Mouse (Mus musculus) embryonic facial prominence, embryonic 12.5 days (tissue): ENCODE data around the gene Tek. TPM values are rescaled to one million over a fixed set of nuclear protein-coding genes. Genes with fewer than 3 reads are reported as not detected.
"Not testable (repeated sequence)": the region's sequence is repeated elsewhere in the genome, so short reads cannot be mapped to it uniquely, and the experiment has no call there.

Source experiments
- ATAC-seq: fragments of 200-750 bp; cut with Nextera tagmentation; 2 replicates; pipeline ENCODE4 v1.8.0; 2017; ENCODE audit not compliant: insufficient number of reproducible peaks, insufficient read depth, low FRiP score, low TSS enrichment
- H3K27ac ChIP-seq: fragments of 300-500 bp; sonication (generic); 2 replicates; pipeline ENCODE4 v1.5.1; 2016; ENCODE audit warnings: mild to moderate bottlenecking
- H3K27me3 ChIP-seq: fragments of 300-500 bp; sonication (generic); 2 replicates; pipeline ENCODE4 v1.6.1; 2016; ENCODE audit warnings: mild to moderate bottlenecking, moderate library complexity
- H3K36me3 ChIP-seq: fragments of 300-500 bp; sonication (generic); 2 replicates; pipeline ENCODE4 v1.6.1; 2016; ENCODE audit warnings: mild to moderate bottlenecking
- H3K4me1 ChIP-seq: fragments of 300-500 bp; sonication (generic); 2 replicates; pipeline ENCODE4 v1.6.1; 2016
- H3K4me2 ChIP-seq: fragments of 300-500 bp; sonication (generic); replicated peaks from 2 replicates; pipeline ENCODE4 v1.6.1; 2016; ENCODE audit warnings: mild to moderate bottlenecking, moderate library complexity
- H3K4me3 ChIP-seq: fragments of 300-500 bp; sonication (generic); 2 replicates; pipeline ENCODE4 v1.5.1; 2016; ENCODE audit warnings: mild to moderate bottlenecking
- H3K9ac ChIP-seq: fragments of 300-500 bp; sonication (generic); 2 replicates; pipeline ENCODE4 v1.6.1; 2016; ENCODE audit warnings: mild to moderate bottlenecking, moderate library complexity
- H3K9me3 ChIP-seq: fragments of 300-500 bp; sonication (generic); 2 replicates; pipeline ENCODE4 v1.6.1; 2016; ENCODE audit warnings: mild to moderate bottlenecking, moderate library complexity
- WGBS: fragments of 180-500 bp; shearing (Covaris S2); methylation state at CpG from one replicate; pipeline ENCODE4 v1.1.7; 2016; 5-methylcytosine and 5-hydroxymethylcytosine counted together
- polyA plus RNA-seq: library from polyadenylated mRNA; unstranded; fragments of >200 nt; fragmentation: Nextera tagmentation; extraction: Ambion mirVana; gene quantifications from 2 replicates; pipeline ENCODE4 v1.2.1, GENCODE M21; 2016

Gene Tek
- polyA plus RNA-seq, result 9.8 and 10.8 TPM in 2 replicates

DNA sequence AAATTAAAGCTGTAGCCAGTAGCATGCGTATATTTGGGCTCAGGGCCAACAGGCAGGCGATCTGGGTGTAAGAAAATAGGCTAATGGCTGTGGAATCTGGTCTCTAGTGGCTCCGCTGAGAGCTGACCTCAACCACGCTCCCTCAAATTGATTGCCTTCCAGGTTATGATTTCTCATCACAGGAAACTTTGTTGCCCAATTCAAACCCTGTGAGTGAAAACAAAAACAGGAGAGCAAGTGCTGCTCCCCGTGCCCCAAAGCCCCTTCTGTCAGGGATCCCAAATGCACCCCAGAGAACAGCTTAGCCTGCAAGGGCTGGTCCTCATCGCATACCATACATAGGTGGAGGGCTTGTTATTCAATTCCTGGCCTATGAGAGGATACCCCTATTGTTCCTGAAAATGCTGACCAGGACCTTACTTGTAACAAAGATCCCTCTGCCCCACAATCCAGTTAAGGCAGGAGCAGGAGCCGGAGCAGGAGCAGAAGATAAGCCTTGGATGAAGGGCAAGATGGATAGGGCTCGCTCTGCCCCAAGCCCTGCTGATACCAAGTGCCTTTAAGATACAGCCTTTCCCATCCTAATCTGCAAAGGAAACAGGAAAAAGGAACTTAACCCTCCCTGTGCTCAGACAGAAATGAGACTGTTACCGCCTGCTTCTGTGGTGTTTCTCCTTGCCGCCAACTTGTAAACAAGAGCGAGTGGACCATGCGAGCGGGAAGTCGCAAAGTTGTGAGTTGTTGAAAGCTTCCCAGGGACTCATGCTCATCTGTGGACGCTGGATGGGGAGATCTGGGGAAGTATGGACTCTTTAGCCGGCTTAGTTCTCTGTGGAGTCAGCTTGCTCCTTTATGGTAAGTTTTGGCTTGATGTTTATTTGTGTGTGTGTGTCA, at the start of gene Tek:
Gene Tek, plus strand, starts transcription at position 452 of the 894 bp plus-strand sequence.
- Histone ChIP-seq H3K36me3 (no peaks in the 10 kb centered on the region), H3K27ac (no peak within 1 kb of the TSS), H3K4me1 (peaks cover 6% of the 10 kb centered on the region), H3K27me3 (no peaks in the 10 kb centered on the region), H3K4me2 (no peak within 1 kb of the TSS), H3K4me3 (no peak within 1 kb of the TSS), H3K9me3 (no peaks in the 10 kb centered on the region), H3K9ac (no peak within 1 kb of the TSS)
- ATAC-seq, result no peak
- 62% methylated on average over 16 of the region's 16 CpGs for WGBS

DNA sequence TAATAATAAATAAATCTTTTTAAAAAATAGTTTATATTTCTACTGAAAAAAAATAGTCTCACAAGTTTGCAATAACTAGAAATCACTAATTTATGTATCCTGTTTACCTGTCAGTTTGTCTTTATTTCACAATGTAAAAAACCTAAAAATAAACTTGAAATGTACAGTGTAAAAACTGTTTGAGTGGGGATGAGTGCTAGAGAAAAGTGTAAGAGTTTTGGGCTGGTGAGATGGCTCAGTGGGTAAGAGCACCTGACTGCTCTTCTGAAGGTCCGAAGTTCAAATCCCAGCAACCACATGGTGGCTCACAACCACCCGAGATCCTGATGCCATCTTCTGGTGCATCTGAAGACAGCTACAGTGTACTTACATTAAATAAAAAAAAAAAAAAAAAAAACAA, 49.3 kb upstream of the Tek start:
- not testable (repeated sequence) for H3K4me1 ChIP-seq, H3K27ac ChIP-seq, H3K9ac ChIP-seq, H3K27me3 ChIP-seq, H3K9me3 ChIP-seq, ATAC-seq, H3K4me2 ChIP-seq, H3K4me3 ChIP-seq
- peaks cover 14% of the 10 kb centered on the region for H3K36me3 ChIP-seq
- 93% methylated on average over 2 of the region's 2 CpGs for WGBS

DNA sequence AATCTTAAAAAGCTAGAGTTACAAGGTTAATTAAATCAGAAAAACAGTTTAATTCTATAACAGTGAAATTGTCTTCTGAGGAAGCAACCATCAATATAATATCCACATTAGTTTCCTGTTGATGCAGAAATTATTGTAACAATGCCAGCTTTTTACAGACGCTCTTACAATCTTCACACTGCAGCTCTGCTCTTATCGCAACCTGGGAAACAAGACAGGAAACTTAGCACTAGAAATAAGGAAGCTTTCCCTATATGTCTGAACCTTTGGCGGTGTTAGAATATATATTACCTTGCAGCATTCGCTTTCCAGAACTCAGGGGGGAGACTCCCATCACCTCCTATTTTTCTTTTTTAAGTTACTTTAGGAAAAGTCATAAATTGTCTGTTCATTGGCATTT, 48.0 kb upstream of the Tek start:
- no peak for ATAC-seq
- H3K4me1 ChIP-seq, result no peaks in the 10 kb centered on the region
- no peak overlapping the region for H3K9ac ChIP-seq
- peaks cover 16% of the 10 kb centered on the region for H3K36me3 ChIP-seq
- H3K27ac ChIP-seq, result no peak overlapping the region
- H3K4me3 ChIP-seq, result no peak overlapping the region
- no peaks in the 10 kb centered on the region for H3K27me3 ChIP-seq
- H3K4me2 ChIP-seq, result no peak overlapping the region
- no peaks in the 10 kb centered on the region for H3K9me3 ChIP-seq
- WGBS, result 86% methylated on average over 4 of the region's 4 CpGs

DNA sequence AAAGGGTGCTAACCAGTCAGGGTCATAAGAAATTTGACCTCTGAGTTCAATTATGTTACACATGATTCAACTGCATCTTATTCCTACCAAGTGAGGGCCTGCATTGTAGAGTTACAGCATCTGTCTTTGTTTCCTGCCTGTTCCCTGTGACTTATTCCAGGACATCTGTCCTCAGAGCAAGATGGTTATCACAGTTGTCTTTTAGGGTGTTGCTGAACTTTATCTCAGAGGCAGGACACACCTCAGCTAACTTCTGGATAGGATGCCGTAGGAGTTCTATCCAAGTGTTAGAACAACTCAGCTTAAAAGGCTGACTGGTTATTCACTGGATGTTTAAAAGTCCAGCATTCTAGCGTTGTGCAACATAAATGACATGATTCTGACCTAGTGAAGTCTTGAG, 46.9 kb upstream of the Tek start:
- Histone ChIP-seq H3K27me3 (no peaks in the 10 kb centered on the region), H3K4me2 (no peak overlapping the region), H3K36me3 (peaks cover 16% of the 10 kb centered on the region), H3K4me3 (no peak overlapping the region), H3K27ac (no peak overlapping the region), H3K4me1 (no peaks in the 10 kb centered on the region), H3K9me3 (no peaks in the 10 kb centered on the region), H3K9ac (no peak overlapping the region)
- 84% methylated on average over 2 of the region's 2 CpGs for WGBS
- no peak for ATAC-seq

DNA sequence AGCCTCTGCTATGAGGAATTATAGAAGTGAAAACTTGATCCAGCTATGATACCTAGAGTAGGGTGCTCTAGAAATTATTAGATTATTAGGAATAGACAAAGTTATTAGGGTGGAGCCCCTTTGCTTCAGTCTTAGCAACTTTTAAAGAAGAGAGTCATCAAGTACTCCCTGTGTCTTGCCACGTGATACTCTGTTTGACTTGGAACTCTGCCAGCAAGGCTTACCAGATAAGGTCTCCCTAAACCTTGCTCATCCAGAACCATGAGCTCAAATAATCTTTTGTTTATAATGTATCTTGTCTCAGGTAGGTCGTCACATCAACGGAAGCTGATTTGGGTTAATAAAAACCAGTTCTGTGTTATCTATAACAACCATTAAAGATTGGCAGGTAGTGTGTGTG, 42.7 kb upstream of the Tek start:
- H3K9me3 ChIP-seq, result no peaks in the 10 kb centered on the region
- H3K4me3 ChIP-seq, result no peak overlapping the region
- H3K27ac ChIP-seq, result no peak overlapping the region
- WGBS, result 78% methylated on average over 3 of the region's 3 CpGs
- H3K9ac ChIP-seq, result no peak overlapping the region
- ATAC-seq, result no peak
- H3K4me1 ChIP-seq, result no peaks in the 10 kb centered on the region
- no peaks in the 10 kb centered on the region for H3K27me3 ChIP-seq
- 0 out of 2 replicates have a peak, but pooled peaks cover 4% of the 10 kb centered on the region for H3K36me3 ChIP-seq
- H3K4me2 ChIP-seq, result no peak overlapping the region

DNA sequence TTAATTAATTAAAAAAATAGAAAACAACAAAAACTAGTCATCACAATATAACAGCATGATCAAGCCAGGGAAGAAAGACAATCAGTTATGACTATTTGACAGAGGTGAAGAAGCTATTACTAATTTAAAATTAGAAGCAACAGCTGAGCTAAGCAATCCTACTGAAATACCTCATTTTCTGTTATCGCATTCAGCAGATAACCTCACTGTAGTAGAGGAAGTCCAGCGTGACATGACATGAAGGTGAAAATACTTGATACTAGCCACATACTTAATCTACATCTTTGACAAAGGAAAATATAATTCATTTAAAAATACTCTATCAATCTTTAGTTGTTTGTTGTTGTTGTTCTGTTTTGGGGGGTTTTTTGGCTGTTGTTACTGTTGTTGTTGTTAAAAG, 28.1 kb upstream of the Tek start:
- Histone ChIP-seq H3K4me3 (no peak overlapping the region), H3K27me3 (no peaks in the 10 kb centered on the region), H3K4me1 (no peaks in the 10 kb centered on the region), H3K27ac (no peak overlapping the region), H3K36me3 (no peaks in the 10 kb centered on the region), H3K9me3 (no peaks in the 10 kb centered on the region), H3K4me2 (no peak overlapping the region), H3K9ac (no peak overlapping the region)
- WGBS, result 87% methylated on average over 2 of the region's 2 CpGs
- no peak for ATAC-seq

DNA sequence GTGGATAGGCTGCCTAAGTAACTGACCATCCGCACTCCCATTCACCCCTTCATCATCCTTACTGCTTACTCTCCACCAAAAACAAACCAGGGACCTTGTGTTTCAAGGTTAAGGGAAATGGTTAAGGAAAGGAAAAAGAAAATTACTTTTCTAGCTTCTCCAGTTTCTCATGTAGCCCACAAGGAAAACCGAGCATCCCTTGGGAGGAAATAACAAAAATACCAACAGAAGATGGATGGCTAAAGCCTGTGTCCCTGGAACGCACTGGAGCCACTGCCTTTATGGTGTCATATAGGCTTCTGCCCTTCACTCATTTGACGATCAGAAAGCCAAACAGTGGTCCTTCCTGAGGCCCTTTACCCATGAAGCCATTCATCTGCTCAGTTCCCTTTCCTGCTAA, 27.7 kb upstream of the Tek start:
- WGBS, result 62% methylated on average over 4 of the region's 4 CpGs
- H3K4me2 ChIP-seq, result no peak overlapping the region

DNA sequence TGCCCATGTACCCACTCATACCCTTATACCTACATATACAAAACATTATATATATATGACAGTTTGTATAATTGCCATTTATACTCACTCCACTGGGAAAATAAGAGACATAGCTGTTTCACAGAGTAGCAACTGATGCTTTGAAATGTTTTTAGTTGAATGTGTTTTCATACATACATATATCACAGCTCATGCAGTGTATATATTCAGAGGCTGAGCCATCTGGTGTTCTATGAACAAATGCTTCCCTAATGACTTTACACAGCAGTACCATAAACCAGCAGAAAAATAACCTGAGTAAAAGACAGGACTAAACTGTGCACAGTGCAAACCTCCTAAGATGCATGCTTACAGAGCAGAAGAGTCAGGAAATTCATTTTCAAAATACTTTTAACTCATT, 25.3 kb upstream of the Tek start:
- H3K36me3 ChIP-seq, result no peaks in the 10 kb centered on the region
- no peak for ATAC-seq
- no peaks in the 10 kb centered on the region for H3K4me1 ChIP-seq
- H3K9me3 ChIP-seq, result no peaks in the 10 kb centered on the region
- no peak overlapping the region for H3K9ac ChIP-seq
- H3K27me3 ChIP-seq, result no peaks in the 10 kb centered on the region
- no peak overlapping the region for H3K4me3 ChIP-seq
- no peak overlapping the region for H3K27ac ChIP-seq
- no peak overlapping the region for H3K4me2 ChIP-seq

More for the DNA sequence above, 27.7 kb upstream of the Tek start:
- H3K27me3 ChIP-seq, result no peaks in the 10 kb centered on the region
- no peak overlapping the region for H3K9ac ChIP-seq
- no peaks in the 10 kb centered on the region for H3K36me3 ChIP-seq
- H3K4me3 ChIP-seq, result no peak overlapping the region
- H3K4me1 ChIP-seq, result no peaks in the 10 kb centered on the region
- H3K9me3 ChIP-seq, result no peaks in the 10 kb centered on the region
- no peak for ATAC-seq
- no peak overlapping the region for H3K27ac ChIP-seq

DNA sequence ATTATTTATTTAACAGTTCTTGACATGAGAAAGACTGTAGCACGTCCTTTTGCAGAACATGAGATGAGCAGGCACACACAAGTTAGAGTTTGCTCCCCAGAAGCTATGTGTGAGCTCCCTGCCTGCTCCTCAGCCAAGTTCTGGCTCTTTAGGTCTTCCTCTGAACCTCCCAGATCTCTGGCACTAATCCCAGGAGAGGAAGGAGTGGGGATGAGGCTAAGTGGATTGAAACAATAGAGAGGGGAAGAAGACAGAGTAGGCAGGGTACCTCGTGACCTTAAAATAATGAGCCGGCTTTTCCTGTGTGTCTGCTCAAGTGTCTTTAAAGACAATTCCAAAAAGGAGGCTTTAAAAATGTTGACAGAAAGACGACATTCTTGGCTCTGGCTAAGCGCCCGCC, 23.9 kb upstream of the Tek start:
- H3K4me1 ChIP-seq, result no peaks in the 10 kb centered on the region
- no peak overlapping the region for H3K4me3 ChIP-seq
- no peak overlapping the region for H3K27ac ChIP-seq
- H3K27me3 ChIP-seq, result no peaks in the 10 kb centered on the region
- no peaks in the 10 kb centered on the region for H3K36me3 ChIP-seq
- H3K4me2 ChIP-seq, result no peak overlapping the region
- no peaks in the 10 kb centered on the region for H3K9me3 ChIP-seq
- no peak overlapping the region for H3K9ac ChIP-seq
- WGBS, result 62% methylated on average over 6 of the region's 6 CpGs
- no peak for ATAC-seq

DNA sequence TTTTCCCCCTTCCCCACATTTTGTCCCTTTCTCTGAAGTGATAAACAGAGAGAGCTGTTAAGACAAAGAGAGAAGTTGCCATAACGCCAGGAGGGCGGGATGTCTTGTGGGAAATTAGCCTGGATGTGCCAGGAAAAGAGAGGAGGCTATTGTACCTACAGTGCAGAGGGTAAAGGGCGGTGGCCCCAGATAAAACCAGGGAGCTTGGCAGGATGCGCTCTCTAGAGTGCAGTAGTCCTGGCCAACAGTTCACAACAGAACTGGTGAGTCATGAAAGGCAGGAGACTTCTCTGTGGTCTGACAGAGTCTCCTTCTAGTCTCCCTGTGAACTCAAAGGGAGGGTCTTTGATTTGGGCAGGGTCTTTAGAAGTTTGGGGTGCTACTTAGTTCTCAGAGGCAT, 13.3 kb upstream of the Tek start:
- Histone ChIP-seq H3K27ac (no peak overlapping the region), H3K9me3 (no peaks in the 10 kb centered on the region), H3K4me3 (no peak overlapping the region), H3K27me3 (no peaks in the 10 kb centered on the region), H3K9ac (no peak overlapping the region), H3K4me1 (no peaks in the 10 kb centered on the region), H3K36me3 (no peaks in the 10 kb centered on the region), H3K4me2 (no peak overlapping the region)
- ATAC-seq, result no peak
- WGBS, result 67% methylated on average over 4 of the region's 4 CpGs

DNA sequence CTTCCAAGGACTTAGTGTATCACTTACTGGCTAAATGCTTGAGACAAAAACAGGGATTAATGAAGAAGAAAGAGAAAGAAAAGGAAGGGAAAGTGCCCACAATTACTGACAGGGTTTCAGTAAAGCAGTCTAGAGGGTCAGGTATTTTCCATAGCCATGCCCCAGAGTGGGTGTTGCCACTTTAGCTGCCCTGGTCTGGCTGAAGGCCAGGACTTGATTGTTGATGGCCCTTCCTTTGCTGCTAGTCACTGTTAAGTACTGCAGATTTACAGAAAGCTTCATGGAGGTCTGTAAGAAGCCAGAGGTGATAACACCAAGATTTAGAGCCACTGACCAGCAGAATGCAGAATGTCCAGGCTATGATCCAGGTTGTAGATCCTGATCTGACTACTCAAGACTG, 6.4 kb upstream of the Tek start:
- Histone ChIP-seq H3K36me3 (no peaks in the 10 kb centered on the region), H3K27me3 (no peaks in the 10 kb centered on the region), H3K27ac (no peak overlapping the region), H3K4me2 (no peak overlapping the region), H3K9ac (no peak overlapping the region), H3K4me1 (no peaks in the 10 kb centered on the region), H3K4me3 (no peak overlapping the region), H3K9me3 (no peaks in the 10 kb centered on the region)
- ATAC-seq, result no peak

DNA sequence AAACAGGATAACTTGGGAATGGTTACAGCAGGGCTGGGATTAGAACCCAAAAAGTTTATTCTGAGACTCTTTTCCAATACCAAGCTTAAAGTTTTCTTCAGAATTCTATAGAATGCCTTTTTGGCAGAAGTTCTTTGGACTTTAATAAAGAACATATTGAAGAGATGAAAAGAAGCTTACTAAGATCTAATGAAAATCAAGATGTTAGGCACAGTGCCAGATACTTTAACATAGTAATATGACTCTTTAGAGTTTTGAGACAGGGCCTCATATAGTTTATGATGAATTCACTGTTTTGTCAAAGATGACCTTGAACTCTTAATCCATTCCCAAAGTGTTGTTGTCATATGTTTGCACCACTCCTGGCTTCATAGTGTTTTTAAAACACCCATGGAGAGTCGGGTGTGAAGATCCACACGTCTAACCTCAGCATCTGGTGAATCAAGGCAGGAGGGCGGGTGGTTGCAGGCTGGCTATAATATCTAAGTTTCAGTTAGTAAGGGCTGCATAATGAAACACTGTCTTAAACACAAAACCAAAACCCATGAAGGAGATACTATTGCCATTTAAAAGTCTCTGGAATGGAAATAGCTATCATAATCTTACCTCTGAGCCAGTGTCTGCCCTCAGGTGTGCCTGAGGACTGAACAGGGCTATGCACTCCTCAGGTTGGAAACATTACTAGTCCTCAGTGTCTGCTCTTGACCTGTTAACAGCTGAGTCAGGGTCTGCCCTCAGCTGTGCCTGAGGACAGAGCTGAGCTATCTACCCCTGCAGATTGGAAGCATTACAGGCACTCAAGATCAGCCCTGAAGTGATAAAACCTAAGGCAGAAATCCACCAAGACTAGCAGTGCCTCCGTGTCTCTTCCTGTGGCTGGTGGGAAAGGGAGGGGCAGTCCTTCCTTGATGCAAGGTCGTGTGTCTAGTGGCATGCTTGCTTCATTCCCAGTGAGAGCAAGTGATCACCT, 1.5 kb upstream of the Tek start:
- ATAC-seq, result no peak
- peaks cover 6% of the 10 kb centered on the region for H3K4me1 ChIP-seq
- H3K4me3 ChIP-seq, result no peak overlapping the region
- H3K27me3 ChIP-seq, result no peaks in the 10 kb centered on the region
- H3K9me3 ChIP-seq, result no peaks in the 10 kb centered on the region
- H3K36me3 ChIP-seq, result no peaks in the 10 kb centered on the region
- no peak overlapping the region for H3K27ac ChIP-seq
- 55% methylated on average over 5 of the region's 5 CpGs for WGBS
- no peak overlapping the region for H3K9ac ChIP-seq
- H3K4me2 ChIP-seq, result no peak overlapping the region
